Mouse (Mus musculus): ENCODE results near the gene Coro1c. TPM values are rescaled to one million over a fixed set of nuclear protein-coding genes. Genes with fewer than 3 reads are reported as not detected.
A peak's percentile ranks its signal among the peaks of the same experiment; 100 is the strongest.

The Coro1c gene
- polyA plus RNA-seq, 1 experiment from 2014 or later = 130 TPM

- Histone ChIP-seq H3K4me3 (ENCODE audit: low read depth, low read length) (no peak overlapping the region), H3K4me2 (ENCODE audit: low read depth, low read length) (no peak overlapping the region), H3K9me3 (replicated peaks; ENCODE audit: control insufficient read depth, low read length) (no peaks in the 10 kb centered on the region), H3K36me3 (replicated peaks; ENCODE audit: control insufficient read depth, insufficient read depth, low read depth, low read length) (no peaks in the 10 kb centered on the region), H3K9ac (replicated peaks; ENCODE audit: low read length) (no peak overlapping the region), H3K27me3 (ENCODE audit: control insufficient read depth, insufficient read depth, low read length) (no peaks in the 10 kb centered on the region), H3K27ac (replicated peaks; ENCODE audit: low read depth, low read length) (no peak overlapping the region), H3K4me1 (ENCODE audit: control insufficient read depth, insufficient read depth, low read length) (peaks cover 6% of the 10 kb centered on the region; the same call in 1 of the 2 replicates)
- WGBS = 94% methylated on average over 14 of the region's 14 CpGs
- ATAC-seq (replicated peaks; ENCODE audit: insufficient number of reproducible peaks, low FRiP score, low TSS enrichment, low read depth) (no peak), DNase-seq (ENCODE audit: low spot score) (no peak)
These were observed 27.4 kb downstream of the Coro1c start for GRCm38 (mm10) chr5:113881136-113881535.

- 92% methylated on average over 17 of the region's 17 CpGs for WGBS
- Histone ChIP-seq H3K9ac (replicated peaks; ENCODE audit: low read length) (no peak overlapping the region), H3K4me2 (ENCODE audit: low read depth, low read length) (no peak overlapping the region), H3K36me3 (replicated peaks; ENCODE audit: control insufficient read depth, insufficient read depth, low read depth, low read length) (peaks cover 3% of the 10 kb centered on the region; the same call in 1 of the 2 replicates), H3K27ac (replicated peaks; ENCODE audit: low read depth, low read length) (no peak overlapping the region), H3K27me3 (ENCODE audit: control insufficient read depth, insufficient read depth, low read length) (no peaks in the 10 kb centered on the region), H3K9me3 (replicated peaks; ENCODE audit: control insufficient read depth, low read length) (no peaks in the 10 kb centered on the region), H3K4me3 (ENCODE audit: low read depth, low read length) (no peak overlapping the region), H3K4me1 (ENCODE audit: control insufficient read depth, insufficient read depth, low read length) (peaks cover 8% of the 10 kb centered on the region)
- DNase-seq (ENCODE audit: low spot score) (no peak), ATAC-seq (replicated peaks; ENCODE audit: insufficient number of reproducible peaks, low FRiP score, low TSS enrichment, low read depth) (no peak)
These were observed 29.5 kb downstream of the Coro1c start for GRCm38 (mm10) chr5:113878943-113879617.

GRCm38 (mm10) chr5:113877565-113877964 is 31.0 kb downstream of the Coro1c start:
- no peaks in the 10 kb centered on the region for H3K27me3 ChIP-seq (ENCODE audit: control insufficient read depth, insufficient read depth, low read length)
- H3K27ac ChIP-seq (replicated peaks; ENCODE audit: low read depth, low read length) = no peak overlapping the region
- 75% methylated on average over 3 of the region's 3 CpGs for WGBS
- peaks cover 3% of the 10 kb centered on the region; the same call in 1 of the 2 replicates for H3K36me3 ChIP-seq (replicated peaks; ENCODE audit: control insufficient read depth, insufficient read depth, low read depth, low read length)
- no peak overlapping the region for H3K4me3 ChIP-seq (ENCODE audit: low read depth, low read length)
- H3K9ac ChIP-seq (replicated peaks; ENCODE audit: low read length) = no peak overlapping the region
- ATAC-seq (replicated peaks; ENCODE audit: insufficient number of reproducible peaks, low FRiP score, low TSS enrichment, low read depth) (no peak), DNase-seq (ENCODE audit: low spot score) (no peak)
- H3K9me3 ChIP-seq (replicated peaks; ENCODE audit: control insufficient read depth, low read length) = no peaks in the 10 kb centered on the region
- no peak overlapping the region for H3K4me2 ChIP-seq (ENCODE audit: low read depth, low read length)
- H3K4me1 ChIP-seq (ENCODE audit: control insufficient read depth, insufficient read depth, low read length) = peaks cover 9% of the 10 kb centered on the region

GRCm38 (mm10) chr5:113876176-113876575 is 32.4 kb downstream of the Coro1c start:
- DNase-seq (ENCODE audit: low spot score) = no peak
- Histone ChIP-seq H3K9me3 (replicated peaks; ENCODE audit: control insufficient read depth, low read length) (no peaks in the 10 kb centered on the region), H3K27me3 (ENCODE audit: control insufficient read depth, insufficient read depth, low read length) (no peaks in the 10 kb centered on the region), H3K4me1 (ENCODE audit: control insufficient read depth, insufficient read depth, low read length) (peaks cover 16% of the 10 kb centered on the region), H3K36me3 (replicated peaks; ENCODE audit: control insufficient read depth, insufficient read depth, low read depth, low read length) (peaks cover 3% of the 10 kb centered on the region; the same call in 1 of the 2 replicates), H3K4me3 (ENCODE audit: low read depth, low read length) (no peak overlapping the region), H3K4me2 (ENCODE audit: low read depth, low read length) (no peak overlapping the region), H3K27ac (replicated peaks; ENCODE audit: low read depth, low read length) (no peak overlapping the region; the same call in 1 of the 2 replicates), H3K9ac (replicated peaks; ENCODE audit: low read length) (no peak overlapping the region)
- WGBS = 83% methylated on average over 7 of the region's 7 CpGs
- ATAC-seq (replicated peaks; ENCODE audit: insufficient number of reproducible peaks, low FRiP score, low TSS enrichment, low read depth) = no peak

GRCm38 (mm10) chr5:113875625-113876024 is 32.9 kb downstream of the Coro1c start:
- no peak overlapping the region for H3K9ac ChIP-seq (replicated peaks; ENCODE audit: low read length)
- peak; percentile 34 for DNase-seq (ENCODE audit: low spot score)
- no peak overlapping the region; the same call in 1 of the 2 replicates for H3K27ac ChIP-seq (replicated peaks; ENCODE audit: low read depth, low read length)
- H3K4me1 ChIP-seq (ENCODE audit: control insufficient read depth, insufficient read depth, low read length) = peaks cover 16% of the 10 kb centered on the region
- H3K9me3 ChIP-seq (replicated peaks; ENCODE audit: control insufficient read depth, low read length) = no peaks in the 10 kb centered on the region
- ATAC-seq (replicated peaks; ENCODE audit: insufficient number of reproducible peaks, low FRiP score, low TSS enrichment, low read depth) = no peak
- H3K36me3 ChIP-seq (replicated peaks; ENCODE audit: control insufficient read depth, insufficient read depth, low read depth, low read length) = peaks cover 3% of the 10 kb centered on the region; the same call in 1 of the 2 replicates
- H3K4me3 ChIP-seq (ENCODE audit: low read depth, low read length) = no peak overlapping the region
- H3K4me2 ChIP-seq (ENCODE audit: low read depth, low read length) = no peak overlapping the region
- 73% methylated on average over 4 of the region's 4 CpGs for WGBS
- H3K27me3 ChIP-seq (ENCODE audit: control insufficient read depth, insufficient read depth, low read length) = no peaks in the 10 kb centered on the region

- Histone ChIP-seq H3K9me3 (replicated peaks; ENCODE audit: control insufficient read depth, low read length) (no peaks in the 10 kb centered on the region), H3K4me1 (ENCODE audit: control insufficient read depth, insufficient read depth, low read length) (peaks cover 23% of the 10 kb centered on the region), H3K9ac (replicated peaks; ENCODE audit: low read length) (peak overlapping the region; percentile 53), H3K27ac (replicated peaks; ENCODE audit: low read depth, low read length) (peak overlapping the region; percentile 92), H3K27me3 (ENCODE audit: control insufficient read depth, insufficient read depth, low read length) (no peaks in the 10 kb centered on the region), H3K4me2 (ENCODE audit: low read depth, low read length) (peak overlapping the region; percentile 30; the same call in 1 of the 2 replicates), H3K36me3 (replicated peaks; ENCODE audit: control insufficient read depth, insufficient read depth, low read depth, low read length) (peaks cover 3% of the 10 kb centered on the region; the same call in 1 of the 2 replicates), H3K4me3 (ENCODE audit: low read depth, low read length) (no peak overlapping the region; the same call in 1 of the 2 replicates)
- WGBS = 60% methylated on average over 19 of the region's 19 CpGs
- ATAC-seq (replicated peaks; ENCODE audit: insufficient number of reproducible peaks, low FRiP score, low TSS enrichment, low read depth) (no peak), DNase-seq (ENCODE audit: low spot score) (no peak)
These were observed 34.2 kb downstream of the Coro1c start for GRCm38 (mm10) chr5:113874063-113875024.

- DNase-seq (ENCODE audit: low spot score) = peak; percentile 88
- H3K9ac ChIP-seq (replicated peaks; ENCODE audit: low read length) = peak overlapping the region; percentile 53
- 7% methylated on average over 14 of the region's 15 CpGs for WGBS
- peaks cover 23% of the 10 kb centered on the region for H3K4me1 ChIP-seq (ENCODE audit: control insufficient read depth, insufficient read depth, low read length)
- peak overlapping the region; percentile 17; the same call in 1 of the 2 replicates for H3K4me3 ChIP-seq (ENCODE audit: low read depth, low read length)
- H3K27me3 ChIP-seq (ENCODE audit: control insufficient read depth, insufficient read depth, low read length) = no peaks in the 10 kb centered on the region
- H3K9me3 ChIP-seq (replicated peaks; ENCODE audit: control insufficient read depth, low read length) = no peaks in the 10 kb centered on the region
- ATAC-seq (replicated peaks; ENCODE audit: insufficient number of reproducible peaks, low FRiP score, low TSS enrichment, low read depth) = peak; percentile 92
- H3K36me3 ChIP-seq (replicated peaks; ENCODE audit: control insufficient read depth, insufficient read depth, low read depth, low read length) = peaks cover 3% of the 10 kb centered on the region; the same call in 1 of the 2 replicates
- H3K27ac ChIP-seq (replicated peaks; ENCODE audit: low read depth, low read length) = peak overlapping the region; percentile 92
- peak overlapping the region; percentile 30 for H3K4me2 ChIP-seq (ENCODE audit: low read depth, low read length)
These were observed 35.3 kb downstream of the Coro1c start for GRCm38 (mm10) chr5:113872936-113873912.
